13 mouse cellular contexts compared by ENCODE assay signal in the genomic region with DNA sequence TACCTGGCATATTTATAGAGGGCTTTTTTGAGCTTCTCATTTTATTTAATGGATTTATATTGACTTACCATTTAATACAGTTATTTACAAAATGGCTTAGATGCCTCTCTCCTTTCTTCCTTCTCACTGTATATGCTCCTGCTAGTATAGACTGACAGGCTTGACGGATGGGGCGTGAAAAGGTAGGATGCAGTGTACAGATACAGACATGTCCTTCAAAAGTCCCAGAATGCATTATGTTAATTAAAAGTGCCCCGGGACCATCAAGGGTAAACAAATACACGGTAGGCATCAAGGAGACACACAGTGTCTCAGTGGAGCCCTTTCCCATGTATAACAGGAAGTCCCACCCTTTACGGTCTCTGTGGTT.
"Had no signal": no experiment of that assay in that cellular context is flagged by ENCODE, and none has a peak within 500 bp of the region (broad histone marks: within the 10 kb centered on the region; RNA-seq: fewer than 3 reads in every experiment).

No protein-coding gene starts in this region.

- H3K9ac ChIP-seq: liver, embryonic 12.5 days; lung, embryonic 14.5 days had no signal

- H3K27ac ChIP-seq: kidney, postnatal 0 days; limb, embryonic 10.5 days; liver, embryonic 12.5 days; midbrain, embryonic 10.5 days had no signal

- H3K4me2 ChIP-seq: liver, embryonic 12.5 days; lung, embryonic 14.5 days had no signal

- DNase-seq: kidney, adult 8-10 months; kidney, postnatal 36 days; lung, embryonic 14.5 days; lung, postnatal 10 days; lung, postnatal 4 days; right cerebral cortex, postnatal 14 days; thymus, postnatal 36 days had no signal

- ATAC-seq: intestine, postnatal 0 days; liver, embryonic 12.5 days; midbrain, embryonic 16.5 days had no signal

- H3K27me3 ChIP-seq: liver, embryonic 12.5 days had no signal

- H3K36me3 ChIP-seq: limb, embryonic 10.5 days; liver, embryonic 12.5 days; midbrain, embryonic 10.5 days had no signal

- H3K9me3 ChIP-seq: limb, embryonic 10.5 days; liver, embryonic 12.5 days; midbrain, embryonic 10.5 days had no signal

- H3K4me3 ChIP-seq: limb, embryonic 10.5 days; liver, embryonic 12.5 days; midbrain, embryonic 10.5 days had no signal

- H3K4me1 ChIP-seq: liver, embryonic 12.5 days; midbrain, embryonic 10.5 days had no signal
